Mouse (Mus musculus) c-Kit-positive CD71-positive TER-119-positive erythroid progenitor cells, embryonic 14.5 days (primary cell): Measurements from ENCODE around the gene H1foo.

Source experiments
- DNase-seq: peaks from one replicate; pipeline ENCODE4 v3.0.0-alpha.2; 2013; ENCODE audit warnings: low spot score

Gene H1foo

GRCm38 (mm10) chr6:115927292-115928242 is 17.2 kb upstream of the H1foo start:
- no peak for DNase-seq

GRCm38 (mm10) chr6:115930018-115930417 is 14.7 kb upstream of the H1foo start:
- no peak for DNase-seq

DNA sequence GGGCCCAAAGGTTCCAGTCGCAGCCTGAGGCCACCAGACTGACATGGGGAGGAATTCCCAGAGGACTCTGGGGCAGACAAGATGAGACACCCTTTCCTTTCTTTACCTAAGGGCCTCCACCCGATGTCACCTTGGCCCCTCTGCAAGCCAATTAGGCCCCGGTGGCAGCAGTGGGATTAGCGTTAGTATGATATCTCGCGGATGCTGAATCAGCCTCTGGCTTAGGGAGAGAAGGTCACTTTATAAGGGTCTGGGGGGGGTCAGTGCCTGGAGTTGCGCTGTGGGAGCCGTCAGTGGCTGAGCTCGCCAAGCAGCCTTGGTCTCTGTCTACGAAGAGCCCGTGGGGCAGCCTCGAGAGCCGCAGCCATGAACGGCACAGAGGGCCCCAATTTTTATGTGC is 13.1 kb upstream of the H1foo start, which contains the start of gene Rho:
TSS of gene Rho (plus strand) at position 110 of the 400 bp plus-strand sequence.
- no peak for DNase-seq

DNA sequence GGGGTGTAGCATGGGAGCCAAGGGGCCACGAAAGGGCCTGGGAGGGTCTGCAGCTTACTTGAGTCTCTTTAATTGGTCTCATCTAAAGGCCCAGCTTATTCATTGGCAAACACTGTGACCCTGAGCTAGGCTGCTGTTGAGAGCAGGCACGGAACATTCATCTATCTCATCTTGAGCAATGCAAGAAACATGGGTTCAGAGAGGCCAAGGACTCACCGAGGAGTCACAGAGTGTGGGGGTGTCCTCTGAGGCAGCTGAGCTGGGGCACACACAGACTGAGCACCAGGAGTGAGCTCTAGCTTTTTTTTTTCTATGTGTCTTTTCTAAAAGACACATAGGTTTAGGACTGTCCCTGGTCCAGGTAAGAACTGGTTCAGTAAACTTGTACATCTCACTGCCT is 12.3 kb upstream of the H1foo start:
- no peak for DNase-seq

DNA sequence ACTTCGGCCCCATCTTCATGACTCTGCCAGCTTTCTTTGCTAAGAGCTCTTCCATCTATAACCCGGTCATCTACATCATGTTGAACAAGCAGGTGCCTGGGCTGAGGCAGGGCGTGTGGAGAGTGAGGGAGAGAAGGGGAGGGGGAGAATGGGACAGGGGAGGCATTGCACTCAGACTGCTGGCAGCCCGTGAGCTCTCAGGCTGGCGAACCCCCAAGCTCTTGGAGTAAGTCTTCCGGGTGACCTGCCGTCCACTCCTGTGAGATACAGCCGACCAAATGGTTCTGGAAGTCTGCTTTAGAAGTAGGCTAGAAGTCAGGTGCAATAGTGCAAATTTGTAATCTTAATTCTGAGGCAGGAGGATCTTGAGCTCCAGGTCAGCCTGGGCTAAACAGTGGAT is 9.2 kb upstream of the H1foo start:
- no peak for DNase-seq

GRCm38 (mm10) chr6:115938011-115938410 is 6.7 kb upstream of the H1foo start:
- no peak for DNase-seq

DNA sequence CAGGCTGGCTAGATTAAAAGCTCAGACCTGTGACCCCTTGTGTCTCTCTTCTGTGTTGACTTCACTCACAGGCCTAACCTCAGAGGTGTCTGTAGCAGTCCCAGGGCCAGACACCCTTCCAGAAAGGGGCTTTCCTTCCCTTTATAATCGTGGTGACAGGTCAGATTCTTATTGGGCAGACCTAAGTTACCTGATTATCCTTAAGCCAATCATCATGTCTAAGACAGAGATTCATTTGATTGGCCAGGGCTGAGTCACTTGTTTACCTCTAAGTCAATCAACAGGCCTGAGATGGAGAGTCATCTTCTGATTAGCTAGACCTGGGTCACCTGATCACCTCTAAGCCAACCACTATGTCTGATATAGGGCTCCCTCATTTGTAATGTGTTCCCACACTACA is 5.9 kb upstream of the H1foo start:
- DNase-seq: no peak

DNA sequence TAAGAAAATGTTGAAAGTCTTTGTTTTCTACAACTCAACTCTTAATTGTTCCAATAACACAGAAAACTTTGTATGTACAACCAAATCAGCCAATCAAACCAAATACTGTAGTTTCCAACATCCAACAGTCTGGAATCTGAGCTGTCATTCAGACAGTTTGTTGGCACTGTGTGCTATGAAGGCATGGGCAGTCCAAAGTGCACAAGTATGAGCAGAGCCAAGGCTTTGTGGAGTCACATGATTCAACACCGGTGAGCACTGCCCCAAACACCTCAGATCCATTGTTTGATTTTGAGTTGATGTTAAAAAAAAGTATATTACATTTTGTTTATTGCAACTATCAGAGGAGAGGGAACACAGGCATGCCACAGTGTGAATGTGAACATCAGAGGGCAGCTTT is 4.1 kb upstream of the H1foo start:
- no peak for DNase-seq

DNA sequence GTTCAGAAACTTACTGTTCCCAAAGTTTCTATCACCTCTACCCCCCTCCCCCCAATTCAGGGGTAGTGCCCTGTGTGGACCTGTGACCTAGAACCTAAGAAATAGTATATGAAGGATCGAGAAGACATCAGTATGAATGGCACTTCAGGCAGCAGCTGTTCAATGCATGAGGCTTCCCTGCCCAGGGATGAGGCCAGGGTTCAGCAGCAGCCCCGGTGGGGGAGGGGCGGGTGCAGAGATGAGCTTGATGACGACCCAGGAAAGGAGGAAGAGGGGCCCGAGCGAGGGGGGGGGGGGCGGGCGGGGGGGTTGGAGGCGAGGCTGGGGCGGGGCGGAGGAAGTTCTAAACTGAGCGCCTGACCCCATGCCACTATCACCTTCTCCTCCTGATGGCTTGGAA is 3.6 kb upstream of the H1foo start:
- DNase-seq: no peak

- DNase-seq: no peak
These were observed 975 bp upstream of the H1foo start for GRCm38 (mm10) chr6:115943498-115944427.

DNA sequence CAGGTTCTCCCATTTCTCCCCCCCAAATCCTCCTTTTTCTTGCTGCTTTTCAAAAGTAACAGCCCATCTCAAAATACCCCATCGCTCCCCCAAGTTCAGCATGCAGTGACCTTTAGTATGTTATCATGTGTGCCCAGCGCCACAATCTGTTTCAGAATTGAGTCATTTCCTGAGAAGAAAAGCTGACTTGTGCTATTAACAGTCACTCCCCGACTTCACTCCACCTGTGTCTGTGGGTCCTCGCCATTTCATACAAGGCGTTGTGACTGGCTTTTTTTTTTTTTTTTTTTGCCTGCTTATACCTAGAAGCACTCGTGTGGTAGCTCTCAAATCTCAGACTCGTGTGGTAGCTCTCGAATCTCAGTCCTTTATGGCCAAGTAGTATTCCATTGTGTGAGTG is 895 bp downstream of the H1foo start:
- DNase-seq: no peak

GRCm38 (mm10) chr6:115946389-115946788 is 1.7 kb downstream of the H1foo start:
- DNase-seq: no peak

GRCm38 (mm10) chr6:115954506-115955074 is 9.9 kb downstream of the H1foo start:
- DNase-seq: no peak

GRCm38 (mm10) chr6:115955169-115955568 is 10.4 kb downstream of the H1foo start:
- no peak for DNase-seq

DNA sequence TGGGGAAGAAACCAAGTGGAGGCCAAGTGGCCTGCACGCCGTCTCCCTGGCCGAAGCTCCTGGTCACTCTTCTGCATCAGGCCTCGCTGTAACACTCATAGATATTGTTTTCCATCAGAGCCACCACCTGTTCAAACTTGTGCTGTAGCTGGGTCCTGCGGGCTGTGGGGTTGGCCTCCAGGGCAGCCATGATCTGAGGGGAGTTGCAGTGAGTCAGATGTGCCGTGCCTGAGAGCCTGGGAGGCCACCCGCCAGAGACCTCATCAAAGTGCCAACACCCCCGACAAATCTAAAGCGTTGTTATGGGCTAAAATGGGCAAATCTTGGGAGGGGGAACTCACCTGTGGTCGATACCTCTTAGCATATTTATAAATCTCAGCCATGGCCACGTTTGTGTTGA is 10.9 kb downstream of the H1foo start:
- DNase-seq: no peak

DNA sequence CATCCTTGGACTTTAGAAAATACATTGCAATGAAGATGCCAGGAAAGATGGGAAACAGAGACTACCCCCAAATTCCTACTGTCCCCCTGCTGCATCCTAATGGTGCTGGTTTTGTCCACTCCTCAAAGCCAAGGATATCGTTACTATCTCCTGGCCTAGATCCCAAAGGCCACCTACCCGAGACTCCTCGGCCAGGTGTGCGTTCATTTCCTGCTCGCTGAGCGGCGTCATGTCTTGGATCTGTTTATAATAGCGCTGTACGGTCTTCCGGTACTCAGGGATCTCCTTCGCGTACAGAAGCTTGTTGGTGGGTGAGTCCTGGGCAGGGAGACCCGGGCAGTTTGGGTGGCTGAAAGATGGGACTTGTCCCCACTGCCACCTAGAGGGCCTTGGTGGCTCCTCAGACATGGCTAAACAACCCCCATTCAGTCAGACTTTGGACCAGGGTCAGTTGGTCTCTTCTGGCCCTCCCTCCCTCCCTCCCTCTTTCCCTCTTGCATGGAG is 11.7 kb downstream of the H1foo start:
- no peak for DNase-seq

GRCm38 (mm10) chr6:115956922-115957601 is 12.3 kb downstream of the H1foo start:
- DNase-seq: no peak

DNA sequence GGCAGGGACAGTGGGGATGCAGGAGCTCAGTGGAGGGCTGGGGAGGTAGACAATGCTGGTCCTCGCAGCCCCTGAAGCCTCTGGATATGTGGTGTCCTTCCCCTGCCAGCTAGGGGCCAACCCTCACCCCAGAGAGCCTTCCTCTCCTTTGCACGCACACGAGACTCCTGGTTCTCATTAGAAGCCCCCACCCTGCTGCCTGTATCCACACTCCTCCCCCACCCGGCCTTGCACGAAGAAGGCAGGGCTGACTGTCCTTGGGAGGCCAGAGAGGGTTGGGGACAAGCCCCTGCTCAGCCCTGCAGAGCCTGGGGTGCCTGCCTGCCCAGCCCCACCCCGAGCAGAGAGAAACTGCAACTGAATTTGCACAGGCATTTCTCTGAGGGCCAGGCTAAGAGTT is 12.9 kb downstream of the H1foo start:
- DNase-seq: no peak

GRCm38 (mm10) chr6:115958445-115958844 is 13.7 kb downstream of the H1foo start:
- DNase-seq: no peak

GRCm38 (mm10) chr6:115959151-115959691 is 14.5 kb downstream of the H1foo start:
- DNase-seq: no peak

- no peak for DNase-seq
These were observed 15.6 kb downstream of the H1foo start for GRCm38 (mm10) chr6:115960322-115960721.
